Mouse (Mus musculus): ENCODE data around the gene Slco2a1.

Slco2a1 gene

GRCm38 (mm10) chr9:102988462-102988861, at the start of gene Slco2a1:
TSS of gene Slco2a1 (plus strand) at chr9:102988712.
- no peak for DNase-seq (ENCODE audit: low spot score in 2 of 2)

- no peak for DNase-seq (ENCODE audit: low spot score in 2 of 2)
These were observed 46.3 kb upstream of the Slco2a1 start for GRCm38 (mm10) chr9:102942221-102942620.

GRCm38 (mm10) chr9:102944891-102945290, 43.6 kb upstream of the Slco2a1 start:
- DNase-seq (ENCODE audit: low spot score in 2 of 2): no peak

GRCm38 (mm10) chr9:102946469-102947015, 42.0 kb upstream of the Slco2a1 start:
- no peak for DNase-seq (ENCODE audit: low spot score in 2 of 2)

DNA sequence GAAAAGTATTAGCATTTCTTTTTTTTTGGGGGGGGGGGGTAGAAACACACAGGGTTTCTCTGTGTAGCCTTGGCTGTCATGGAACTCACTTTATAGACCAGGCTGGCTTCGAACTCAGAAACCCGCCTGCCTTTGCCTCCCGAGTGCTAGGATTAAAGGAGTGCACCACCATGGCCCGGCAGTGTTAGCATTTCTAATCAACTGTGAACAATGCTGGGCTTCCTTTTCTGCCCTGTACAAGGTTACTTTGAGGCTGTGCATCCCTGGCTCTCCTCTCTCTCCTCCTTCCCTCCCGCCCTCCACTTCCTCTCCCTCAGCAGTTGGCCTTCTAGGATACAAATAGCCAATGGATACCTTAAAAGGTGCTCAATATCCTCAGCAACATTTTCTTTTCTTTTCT, 39.8 kb upstream of the Slco2a1 start:
- DNase-seq (ENCODE audit: low spot score in 2 of 2): no peak

DNA sequence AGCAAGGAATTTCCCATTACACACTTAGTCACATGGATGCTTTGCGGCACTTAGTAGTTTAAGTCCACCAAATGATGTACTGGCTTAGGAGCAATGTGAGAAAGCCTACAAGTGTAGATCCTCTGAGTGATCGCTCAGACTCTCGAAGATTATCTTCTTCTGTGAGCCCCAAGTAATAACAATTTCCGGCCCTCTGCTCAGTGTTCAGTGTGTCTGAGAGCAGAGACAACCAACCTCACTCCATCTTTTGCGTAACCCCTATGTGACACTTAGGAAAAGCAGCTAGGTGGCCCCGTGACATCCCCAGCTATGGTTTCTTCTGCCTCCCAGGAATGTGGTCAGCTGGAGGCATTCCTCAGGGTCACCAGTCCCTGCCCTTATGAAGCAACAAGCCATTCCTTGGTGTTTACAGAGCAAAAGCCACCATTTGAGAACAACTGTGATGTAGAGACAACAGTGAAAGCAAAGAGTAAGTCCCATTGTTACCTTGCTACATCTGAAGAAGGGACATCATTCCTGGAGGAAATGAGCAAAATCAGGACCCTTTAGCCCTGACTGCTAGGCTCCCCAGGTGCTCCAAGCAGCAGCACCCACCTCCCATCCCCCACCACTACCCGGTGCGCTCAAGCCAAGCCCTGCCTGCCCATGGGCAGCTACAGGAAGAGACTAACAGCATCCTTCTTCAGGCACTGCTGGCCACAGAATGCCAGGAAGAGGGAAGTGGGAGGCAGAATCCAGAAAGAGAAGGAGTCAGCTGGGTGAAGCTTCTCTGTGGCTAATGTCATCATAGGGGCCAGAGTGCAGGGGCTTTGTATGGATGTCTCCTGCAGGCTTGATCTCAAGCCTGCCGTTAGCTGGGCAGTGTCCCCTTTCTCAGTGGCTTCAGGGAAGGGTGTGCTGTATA, 37.2 kb upstream of the Slco2a1 start:
- DNase-seq (ENCODE audit: low spot score in 2 of 2): no peak

GRCm38 (mm10) chr9:102955866-102956265, 32.6 kb upstream of the Slco2a1 start:
- DNase-seq (ENCODE audit: low spot score in 2 of 2): no peak

GRCm38 (mm10) chr9:102958703-102959102, 29.8 kb upstream of the Slco2a1 start:
- DNase-seq (ENCODE audit: low spot score in 2 of 2): no peak

- DNase-seq (ENCODE audit: low spot score in 2 of 2): no peak
These were observed 27.0 kb upstream of the Slco2a1 start for GRCm38 (mm10) chr9:102961356-102962092.

- DNase-seq (ENCODE audit: low spot score in 2 of 2): no peak
These were observed 26.3 kb upstream of the Slco2a1 start for GRCm38 (mm10) chr9:102962093-102962788.

- DNase-seq (ENCODE audit: low spot score in 2 of 2): no peak
These were observed 25.2 kb upstream of the Slco2a1 start for GRCm38 (mm10) chr9:102963321-102963720.

GRCm38 (mm10) chr9:102964644-102965043, 23.9 kb upstream of the Slco2a1 start:
- no peak for DNase-seq (ENCODE audit: low spot score in 2 of 2)

GRCm38 (mm10) chr9:102972393-102973050, 16.0 kb upstream of the Slco2a1 start:
- no peak for DNase-seq (ENCODE audit: low spot score in 2 of 2)

GRCm38 (mm10) chr9:102975887-102976286, 12.6 kb upstream of the Slco2a1 start:
- DNase-seq (ENCODE audit: low spot score in 2 of 2): no peak

- DNase-seq (ENCODE audit: low spot score in 2 of 2): no peak
These were observed 11.4 kb upstream of the Slco2a1 start for GRCm38 (mm10) chr9:102977090-102977489.

DNA sequence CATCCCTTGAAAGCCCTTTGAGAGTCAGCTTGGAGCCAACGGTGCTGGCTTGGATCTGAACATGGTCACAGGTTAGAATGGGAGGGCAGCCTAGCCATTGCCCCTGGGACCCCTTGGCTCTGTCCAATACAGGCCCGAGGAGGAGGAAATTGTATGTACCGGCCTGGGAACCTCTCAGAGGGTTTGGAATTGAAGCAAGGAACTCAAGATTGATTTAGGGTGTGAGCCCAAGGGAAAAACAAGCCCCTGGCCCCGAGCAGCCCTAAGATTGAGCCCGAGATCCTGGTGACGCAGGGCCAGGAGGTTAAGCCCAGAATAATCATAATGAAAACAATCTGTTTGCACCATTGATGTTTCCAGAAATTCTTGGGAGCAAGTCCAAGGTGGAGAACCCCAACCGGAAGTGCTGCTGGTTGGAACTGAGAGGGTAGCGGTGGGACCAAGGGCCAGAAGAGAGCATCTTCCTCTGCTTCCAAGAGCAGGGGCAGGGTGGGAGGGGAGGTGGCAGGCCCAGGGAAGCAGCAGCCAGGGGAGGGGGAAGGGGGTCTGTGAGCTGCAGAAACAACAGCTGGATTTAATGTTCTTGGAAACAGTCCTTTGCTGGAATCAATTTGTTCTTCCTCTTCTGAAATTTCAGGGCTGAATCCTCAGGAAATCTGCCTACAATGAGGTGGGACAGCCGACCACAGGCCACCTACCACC, 10.6 kb upstream of the Slco2a1 start:
- DNase-seq (ENCODE audit: low spot score in 2 of 2): peak in 1 of 2 experiments; percentile 55

- DNase-seq (ENCODE audit: low spot score in 2 of 2): no peak
These were observed 9.4 kb upstream of the Slco2a1 start for GRCm38 (mm10) chr9:102979011-102979700.

GRCm38 (mm10) chr9:102979956-102980355, 8.6 kb upstream of the Slco2a1 start:
- no peak for DNase-seq (ENCODE audit: low spot score in 2 of 2)

DNA sequence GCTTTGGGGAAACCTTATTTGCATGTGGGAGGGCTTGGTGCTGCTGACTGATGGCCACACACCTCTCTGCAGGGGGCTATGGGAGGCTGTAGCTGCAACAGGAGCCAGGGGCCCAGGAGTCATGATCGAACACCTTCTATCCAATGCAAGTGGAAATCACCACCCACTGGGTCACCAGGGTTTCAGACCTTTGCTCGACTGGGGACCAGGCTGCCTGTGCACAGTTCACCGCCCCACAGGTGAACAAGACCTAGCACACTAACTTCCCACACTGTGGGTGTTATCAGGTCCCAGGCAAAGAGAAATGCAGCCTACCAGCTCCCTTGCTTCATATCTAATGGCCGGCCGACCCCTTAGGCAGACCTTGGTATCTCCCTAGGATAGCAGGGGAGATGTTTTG, 8.1 kb upstream of the Slco2a1 start:
- no peak for DNase-seq (ENCODE audit: low spot score in 2 of 2)

GRCm38 (mm10) chr9:102981791-102982190, 6.7 kb upstream of the Slco2a1 start:
- DNase-seq (ENCODE audit: low spot score in 2 of 2): peak in 1 of 2 experiments; percentile 14

All from urinary bladder, postnatal 36 days (tissue).